Mouse (Mus musculus) urinary bladder, adult 18-20 months (tissue): ENCODE measurements around the gene Moxd1.

Experiments used
- DNase-seq, 2 experiments: peaks; one replicate each; pipeline ENCODE4 v3.0.0; 2022; ENCODE audit warnings: low spot score in 2 of 2, mixed read lengths in 2 of 2

Moxd1 gene

DNA sequence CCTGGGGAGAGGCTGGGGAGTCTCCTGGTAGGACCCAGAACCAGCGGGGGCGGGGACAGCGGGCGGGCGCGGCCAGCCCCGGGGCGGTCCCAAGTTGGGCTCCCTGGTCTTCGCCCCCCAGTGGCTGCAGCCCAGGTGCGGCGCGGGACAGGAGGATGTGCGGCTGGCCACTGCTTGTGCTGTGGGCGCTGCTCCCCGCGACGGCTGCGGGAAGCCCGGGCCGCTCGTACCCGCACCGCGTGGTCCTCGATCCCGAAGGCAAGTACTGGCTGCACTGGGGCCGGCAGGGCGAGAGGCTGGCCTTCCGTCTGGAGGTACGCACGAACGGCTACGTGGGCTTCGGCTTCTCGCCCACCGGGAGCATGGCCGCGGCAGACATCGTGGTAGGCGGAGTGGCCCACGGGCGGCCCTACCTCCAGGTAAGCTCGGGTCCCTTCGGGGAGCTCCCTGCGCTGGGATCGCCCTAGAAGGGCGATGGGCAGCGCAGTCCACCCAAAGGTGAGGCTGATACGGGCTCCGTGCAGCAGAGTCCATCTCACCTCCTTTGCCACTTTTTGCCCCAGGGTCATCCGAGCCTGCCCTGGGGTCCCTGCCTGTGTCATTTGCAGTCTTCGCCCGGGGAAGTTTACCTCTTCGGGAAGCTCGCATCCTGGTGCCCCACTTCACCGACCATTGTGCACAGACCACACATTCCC, at the start of gene Moxd1:
Gene Moxd1 (plus strand): TSS at position 69 of the 695 bp plus-strand sequence.
- peak in 1 of 2 experiments; percentile 22 for DNase-seq

DNA sequence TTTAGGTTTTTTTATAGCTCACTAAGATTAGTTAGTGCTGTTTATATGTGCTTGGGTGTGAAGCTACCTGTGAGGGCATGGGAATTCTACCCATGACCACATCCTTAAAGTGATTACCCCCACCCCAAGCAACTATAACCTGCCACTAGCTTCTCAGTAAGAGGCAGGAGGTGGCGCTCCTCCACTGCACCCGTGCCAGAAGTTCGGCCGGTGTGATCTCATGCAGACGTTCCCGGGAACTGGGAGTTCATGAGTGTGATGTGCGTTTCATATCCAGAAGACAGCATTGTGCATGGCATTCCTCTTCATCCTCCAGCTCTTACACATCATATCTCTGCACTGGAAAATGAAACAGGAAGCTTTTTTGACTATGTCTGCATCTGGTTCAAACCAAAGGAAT, 32.9 kb upstream of the Moxd1 start:
- no peak for DNase-seq

DNA sequence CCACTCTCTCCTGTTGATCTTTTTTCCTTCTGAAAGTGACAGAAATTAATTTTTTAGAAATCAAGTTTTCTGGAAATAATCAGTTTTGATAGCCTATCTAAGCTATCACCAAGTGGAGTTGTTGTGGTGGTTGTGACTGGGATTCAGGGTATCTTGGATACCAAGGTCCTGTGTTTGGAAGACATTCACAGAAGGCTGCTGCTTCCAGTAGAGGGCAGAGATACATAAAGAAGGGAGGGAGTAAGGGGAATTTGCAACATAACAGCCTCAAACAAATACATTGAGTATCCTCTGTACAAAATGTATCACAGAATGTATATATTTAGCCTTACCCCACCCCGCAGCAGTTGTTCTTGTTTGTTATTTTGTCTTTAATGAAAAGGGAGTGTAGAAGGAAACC, 31.3 kb upstream of the Moxd1 start:
- no peak for DNase-seq

DNA sequence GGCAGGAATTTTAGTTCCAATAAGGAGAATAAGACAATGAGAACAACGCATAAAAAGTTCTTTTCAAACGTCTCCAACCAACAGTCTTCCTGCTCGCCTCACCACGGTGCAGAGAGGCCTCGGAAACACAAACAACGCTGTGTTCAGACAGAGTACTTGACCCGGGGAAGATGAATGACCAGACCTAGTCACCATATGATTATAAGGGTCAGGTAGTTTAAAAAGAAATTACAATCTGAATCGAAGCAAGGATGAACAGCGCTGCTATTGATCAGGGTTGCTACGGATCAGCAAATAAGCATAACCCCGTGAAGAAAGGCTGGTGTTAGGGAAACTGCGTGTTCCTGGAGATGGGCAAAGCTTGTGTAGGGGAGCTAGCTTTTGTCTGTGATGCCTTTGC, 24.0 kb upstream of the Moxd1 start:
- DNase-seq: no peak

DNA sequence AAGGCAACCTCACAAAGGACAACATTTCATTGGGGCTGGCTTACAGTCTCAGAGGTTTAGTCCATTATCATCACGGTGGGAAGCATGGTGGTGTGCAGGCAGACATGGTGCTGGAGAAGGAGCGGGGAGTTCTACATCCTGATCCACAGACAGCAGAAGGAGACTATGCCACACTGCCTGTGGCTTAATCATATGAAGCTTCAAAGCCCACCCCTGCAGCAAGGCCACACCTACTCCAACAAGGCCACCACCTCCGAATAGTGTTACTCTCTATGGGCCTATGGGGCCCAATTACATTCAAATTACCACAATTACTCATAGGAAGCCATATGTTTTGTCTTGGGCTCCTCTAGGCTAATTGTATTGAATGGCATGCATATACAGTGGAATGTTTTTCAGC, 23.2 kb upstream of the Moxd1 start:
- no peak for DNase-seq

DNA sequence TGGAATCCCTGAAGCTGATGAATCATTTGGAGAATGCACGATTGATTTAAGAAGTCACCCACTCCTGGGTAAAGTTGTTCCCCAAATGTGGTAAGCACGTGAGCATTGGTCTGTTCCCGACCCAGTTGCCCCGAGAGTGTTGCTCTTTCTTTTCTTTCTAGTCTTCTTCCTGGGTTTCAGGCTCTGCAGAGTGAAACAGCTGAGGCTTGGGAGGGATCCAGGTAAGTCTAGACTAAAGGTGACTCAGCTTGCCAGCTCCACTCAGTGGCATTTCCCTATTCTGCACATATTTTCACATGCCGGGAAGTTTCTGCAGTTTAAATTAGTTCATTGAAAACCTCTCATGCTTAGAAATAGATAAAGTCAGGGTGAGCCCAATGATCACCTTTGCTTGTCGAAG, 13.2 kb upstream of the Moxd1 start:
- no peak for DNase-seq

DNA sequence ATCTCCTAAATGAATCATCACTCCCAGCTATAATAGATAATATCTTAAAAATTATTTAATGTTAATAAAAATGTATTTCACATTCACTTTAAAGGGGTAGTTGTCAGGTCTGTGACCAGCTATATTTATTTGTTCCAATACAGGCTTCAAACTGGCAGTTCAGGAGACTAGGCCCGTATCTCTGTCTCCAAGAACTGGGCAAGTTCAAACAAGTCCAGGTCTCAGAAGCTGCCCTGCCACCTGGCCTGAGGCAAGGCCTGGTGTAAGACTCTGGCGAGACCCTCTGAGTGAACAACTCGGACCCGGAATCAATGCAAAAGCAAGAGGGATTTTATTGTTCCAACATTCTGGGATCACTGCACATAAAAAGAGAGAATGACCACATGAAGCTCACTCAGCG, 10.0 kb upstream of the Moxd1 start:
- DNase-seq: no peak

DNA sequence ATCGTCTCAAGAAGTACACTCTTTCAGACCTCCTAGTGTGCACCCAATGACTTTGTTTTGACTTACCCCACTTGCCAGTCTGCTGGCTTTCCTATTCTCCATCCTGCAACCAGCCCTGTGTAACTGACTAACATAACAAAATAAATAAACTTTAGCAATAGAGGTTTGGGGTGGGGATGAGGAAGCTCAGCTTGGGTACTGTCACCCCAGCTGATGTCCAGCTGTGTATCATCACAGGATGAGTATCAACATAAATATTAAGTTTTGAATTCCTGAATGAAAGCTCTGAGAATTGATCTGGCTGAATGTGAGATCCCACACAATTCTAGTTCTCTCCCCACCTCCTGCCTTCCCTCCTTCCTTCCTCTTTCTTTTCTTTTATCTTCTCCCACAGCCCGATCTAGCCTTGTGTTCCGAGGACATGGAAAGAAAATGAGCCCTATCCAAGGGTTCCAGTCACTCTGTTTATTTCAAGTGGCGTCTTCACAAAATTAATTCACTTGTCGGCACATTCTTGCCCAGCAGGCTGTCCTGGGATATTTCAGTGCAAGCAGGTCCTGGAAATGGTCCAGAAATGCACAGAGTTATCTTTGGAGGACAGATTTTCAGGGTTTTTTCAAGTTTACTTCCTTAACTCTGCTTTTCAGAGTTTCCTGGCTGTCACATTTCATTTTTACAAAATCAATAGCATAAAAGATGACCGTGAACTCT, 5.6 kb upstream of the Moxd1 start:
- no peak for DNase-seq

DNA sequence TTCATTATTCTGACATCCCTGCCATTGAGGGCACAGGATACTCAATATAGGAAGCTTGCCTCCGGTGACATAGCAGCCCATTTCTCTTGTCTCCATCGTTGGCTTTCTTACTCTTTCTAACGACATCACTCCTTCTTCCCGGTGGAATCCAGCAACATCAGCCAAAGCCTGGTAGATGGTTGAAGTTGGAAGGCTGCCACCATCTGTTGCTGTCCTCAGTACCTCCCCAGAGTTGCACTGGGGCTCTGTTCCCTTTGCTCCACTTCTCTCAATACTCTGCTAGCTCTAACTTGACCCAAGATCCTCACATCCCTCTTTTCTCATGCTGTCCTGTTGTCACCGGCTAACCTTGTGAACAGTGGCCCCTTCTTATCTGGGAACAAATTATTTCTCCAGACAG, 2.4 kb upstream of the Moxd1 start:
- DNase-seq: no peak

DNA sequence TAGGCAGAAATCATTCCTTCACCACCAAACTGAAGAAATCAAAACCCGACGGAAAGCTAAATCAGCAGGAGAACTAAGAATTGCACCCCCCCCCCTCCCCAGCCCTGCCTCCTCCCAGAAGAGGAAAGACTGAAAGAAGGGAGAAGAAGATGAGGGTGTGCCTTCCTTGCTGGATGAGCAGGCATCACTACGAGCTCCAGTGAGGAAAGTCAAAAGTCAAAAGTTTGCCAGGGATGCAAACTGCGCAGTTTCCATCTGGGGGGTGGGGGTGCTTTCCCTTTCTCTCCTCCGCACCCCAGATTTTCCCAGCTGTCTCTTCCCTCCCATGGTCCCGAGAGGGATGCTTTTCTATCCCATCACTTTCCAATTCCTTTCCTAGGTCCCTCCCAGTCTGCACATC, 406 bp upstream of the Moxd1 start:
- no peak for DNase-seq

DNA sequence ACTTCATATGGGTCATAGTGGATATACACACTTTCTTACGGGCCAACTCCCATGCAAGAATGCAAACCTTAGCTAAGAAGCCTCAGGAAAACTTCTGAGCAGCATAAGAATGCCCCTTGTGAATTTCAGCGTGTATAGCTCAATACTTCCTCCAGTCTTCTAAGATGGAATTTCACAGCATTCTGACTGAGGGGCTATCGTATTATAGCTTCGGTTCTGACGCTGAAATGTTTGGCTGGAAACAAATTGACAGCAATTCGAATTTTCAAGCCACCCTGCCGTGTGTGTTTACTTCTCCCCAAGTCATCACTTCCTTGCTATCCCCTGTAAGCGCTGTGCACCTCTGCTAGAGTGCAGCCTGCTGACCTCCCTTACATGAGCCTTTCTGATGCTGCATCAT, 1.3 kb downstream of the Moxd1 start:
- no peak for DNase-seq

DNA sequence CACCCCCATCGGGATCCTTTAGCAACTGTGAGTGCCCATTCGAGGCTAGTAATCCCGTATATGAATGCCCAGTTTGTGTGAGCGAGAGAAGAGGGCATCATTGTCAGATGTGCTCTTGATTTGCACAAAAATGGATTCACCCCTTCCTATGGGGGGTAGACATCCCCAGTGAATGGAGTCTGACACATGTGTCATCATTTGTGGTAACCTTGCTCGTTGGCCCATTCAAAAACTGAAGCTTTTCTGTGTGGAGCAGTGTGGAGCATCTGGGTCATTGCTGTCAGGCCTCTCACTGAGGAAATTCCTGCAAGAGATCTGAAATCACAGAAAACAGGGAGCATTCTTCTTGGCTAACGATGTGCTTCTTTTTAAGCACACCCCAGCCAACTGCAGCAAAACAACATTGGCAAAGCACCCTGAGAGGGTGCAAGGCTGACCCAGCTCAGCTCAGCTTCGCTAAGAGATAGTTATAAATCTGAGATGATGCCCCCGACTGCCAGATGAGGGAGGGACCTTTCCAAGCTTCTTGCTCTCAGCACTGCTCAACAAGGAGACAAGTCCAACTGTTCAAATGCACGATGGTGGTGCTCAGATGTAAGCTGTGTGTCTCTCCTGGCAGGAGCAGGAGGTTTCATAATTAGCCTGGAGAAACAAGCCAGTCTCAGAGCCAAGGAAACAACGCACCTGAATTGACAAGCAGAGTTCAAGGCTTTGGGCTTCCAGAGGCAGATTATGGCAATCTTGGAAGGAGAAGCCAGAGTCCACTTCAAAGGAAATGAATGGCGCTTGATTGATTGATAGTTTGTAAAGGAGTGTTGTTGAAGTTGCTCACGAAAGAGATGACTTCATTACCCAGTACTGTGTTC, 5.2 kb downstream of the Moxd1 start:
- no peak for DNase-seq

DNA sequence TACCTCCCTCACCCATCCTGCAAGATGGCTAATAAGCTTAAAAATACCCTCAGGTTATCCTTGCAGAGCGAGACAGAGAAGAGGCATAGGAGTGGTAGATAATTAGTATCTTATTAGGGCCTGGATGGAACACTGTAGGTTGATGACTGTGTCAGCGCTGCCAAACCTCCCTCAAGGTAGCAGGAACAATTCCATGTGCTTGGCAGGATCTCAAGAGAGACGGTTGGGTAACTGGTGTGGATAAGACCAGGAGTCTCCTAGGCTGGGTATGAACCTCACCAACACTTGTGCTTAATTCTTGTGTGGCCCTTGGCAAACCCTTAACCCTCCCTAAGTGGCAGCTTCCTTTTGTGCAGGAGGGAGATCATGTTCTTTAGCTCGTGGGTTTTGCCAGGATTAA, 9.0 kb downstream of the Moxd1 start:
- no peak for DNase-seq

DNA sequence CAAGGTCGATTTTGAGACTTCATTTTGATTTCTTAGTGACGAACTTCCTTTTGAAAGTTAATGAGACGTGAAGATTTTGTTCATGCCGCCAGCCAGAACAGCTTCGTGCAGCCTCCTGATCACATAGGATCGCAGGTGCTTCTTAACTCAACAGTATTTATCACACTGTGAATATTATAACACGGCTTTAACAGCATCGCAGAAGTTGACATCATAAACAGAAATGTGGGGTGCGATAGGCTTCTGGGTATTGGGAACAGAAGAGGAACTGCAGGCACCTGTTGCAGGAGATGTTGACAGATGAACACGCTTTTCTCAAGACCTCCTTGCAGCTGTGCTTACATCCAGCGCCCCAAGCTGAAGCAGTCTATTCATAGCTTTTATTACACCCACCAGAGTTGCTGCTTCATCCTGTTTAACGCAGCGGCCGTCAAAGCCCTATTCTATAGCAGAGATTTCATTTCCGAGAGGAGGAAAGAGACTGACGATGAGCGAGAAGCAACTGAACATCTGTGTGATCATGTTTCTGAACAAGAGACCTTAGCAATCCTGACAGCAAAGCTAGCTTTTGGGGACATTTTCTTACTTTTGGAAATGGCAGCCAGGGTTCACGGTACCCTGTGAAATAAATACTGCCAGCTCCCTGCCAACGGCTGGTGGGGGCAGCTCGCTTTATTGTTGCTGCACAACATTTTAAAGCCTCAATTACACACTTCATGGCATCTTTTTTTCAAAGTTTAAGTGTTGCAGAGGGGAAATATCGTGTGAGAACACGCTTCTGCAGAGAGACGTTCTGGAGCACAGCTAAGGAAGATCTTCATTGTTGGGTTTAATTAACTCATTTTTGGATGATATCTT, 12.3 kb downstream of the Moxd1 start:
- no peak for DNase-seq

DNA sequence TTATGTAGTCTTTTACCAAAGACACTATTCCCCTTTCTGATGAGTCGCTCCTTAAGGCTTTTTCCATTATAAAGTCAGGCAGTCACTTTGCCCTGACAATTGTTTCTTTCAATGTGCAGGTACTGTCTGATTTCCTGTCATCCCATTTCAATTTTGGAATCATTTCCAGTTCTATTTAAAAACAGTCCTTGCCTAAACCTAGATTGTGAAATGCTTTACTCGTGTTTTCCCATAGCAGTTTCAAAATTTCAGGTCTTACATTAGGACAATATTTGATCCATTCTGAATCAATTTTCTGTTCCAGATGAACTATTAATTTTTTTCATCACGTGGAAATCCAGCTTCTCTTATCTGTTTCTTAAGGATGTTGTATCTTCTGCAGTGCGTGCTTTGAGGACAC, 23.5 kb downstream of the Moxd1 start:
- no peak for DNase-seq

DNA sequence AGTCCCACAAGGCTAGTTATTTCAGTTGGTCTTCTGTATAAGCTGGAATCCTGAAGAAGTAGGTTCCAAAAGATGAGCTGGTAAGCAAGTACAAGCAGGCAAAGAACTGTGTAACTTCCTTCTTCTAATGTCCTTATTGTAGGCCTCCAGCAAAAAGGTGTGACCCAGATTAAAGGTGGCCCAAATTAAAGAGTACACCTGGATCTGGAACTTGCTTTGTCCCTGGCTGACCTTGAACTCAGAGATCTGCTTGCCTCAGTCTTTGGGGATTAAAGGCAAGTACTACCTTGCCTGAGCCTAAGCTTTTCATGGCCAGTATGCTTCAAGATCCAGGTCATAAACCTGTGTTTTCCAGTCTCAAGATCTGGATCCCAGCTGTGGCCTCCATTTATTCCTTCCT, 24.8 kb downstream of the Moxd1 start:
- DNase-seq: no peak

DNA sequence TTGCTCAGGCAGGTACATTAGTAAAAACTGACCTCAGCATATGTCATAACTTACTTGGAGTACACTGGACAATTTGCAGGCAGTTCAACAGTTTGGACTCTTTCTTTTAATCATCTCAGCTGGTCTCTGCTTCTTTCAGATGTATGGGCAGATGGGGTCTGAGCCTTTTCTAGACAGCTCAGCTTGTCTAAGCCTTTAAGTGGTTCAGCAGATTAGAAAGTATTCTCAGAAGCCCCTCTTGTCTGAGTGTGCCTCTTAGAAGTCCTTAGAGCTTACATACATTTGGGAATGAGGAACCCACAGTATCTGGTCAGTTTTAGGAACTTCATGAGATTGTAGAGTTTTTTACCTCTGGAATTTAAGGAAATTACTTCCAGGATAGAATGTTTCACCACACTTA, 28.3 kb downstream of the Moxd1 start:
- no peak for DNase-seq

DNA sequence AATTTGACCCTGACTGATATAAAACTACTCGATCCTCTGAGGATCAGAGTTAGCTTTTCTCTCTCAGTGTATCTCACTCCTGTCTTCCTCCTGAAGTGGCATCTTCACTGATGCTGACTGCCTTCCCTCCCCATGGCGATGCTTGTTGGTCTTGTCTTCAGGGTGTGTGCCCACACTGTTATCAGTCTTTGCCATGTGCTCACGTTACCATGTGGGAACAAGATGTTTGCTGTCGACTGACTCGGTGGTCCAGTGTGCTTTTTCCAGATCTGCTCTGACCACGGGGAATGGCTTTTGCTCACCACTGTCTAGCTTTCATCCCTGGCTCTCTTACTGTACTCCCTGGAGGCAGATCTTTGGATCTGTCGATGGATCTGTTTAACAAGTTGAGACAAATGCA, 34.8 kb downstream of the Moxd1 start:
- no peak for DNase-seq

DNA sequence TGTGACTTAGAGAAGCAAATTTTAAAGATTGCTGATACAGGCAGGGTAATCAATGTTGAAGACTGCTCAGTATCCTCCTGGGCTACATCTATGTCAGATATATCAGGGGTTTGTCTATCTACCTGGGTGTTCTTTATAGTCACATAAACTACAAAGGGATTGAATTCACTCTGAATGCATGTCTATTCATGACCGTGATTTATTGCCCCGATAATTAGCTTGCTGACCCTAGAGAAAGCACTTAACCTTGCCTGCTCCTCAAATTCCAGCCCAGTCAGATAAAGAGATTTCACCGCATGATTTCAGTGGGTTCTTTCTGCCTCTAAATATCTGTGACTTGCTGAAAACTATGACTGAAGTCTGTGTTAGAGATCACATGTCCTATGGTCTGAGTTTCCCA, 35.6 kb downstream of the Moxd1 start:
- DNase-seq: no peak

DNA sequence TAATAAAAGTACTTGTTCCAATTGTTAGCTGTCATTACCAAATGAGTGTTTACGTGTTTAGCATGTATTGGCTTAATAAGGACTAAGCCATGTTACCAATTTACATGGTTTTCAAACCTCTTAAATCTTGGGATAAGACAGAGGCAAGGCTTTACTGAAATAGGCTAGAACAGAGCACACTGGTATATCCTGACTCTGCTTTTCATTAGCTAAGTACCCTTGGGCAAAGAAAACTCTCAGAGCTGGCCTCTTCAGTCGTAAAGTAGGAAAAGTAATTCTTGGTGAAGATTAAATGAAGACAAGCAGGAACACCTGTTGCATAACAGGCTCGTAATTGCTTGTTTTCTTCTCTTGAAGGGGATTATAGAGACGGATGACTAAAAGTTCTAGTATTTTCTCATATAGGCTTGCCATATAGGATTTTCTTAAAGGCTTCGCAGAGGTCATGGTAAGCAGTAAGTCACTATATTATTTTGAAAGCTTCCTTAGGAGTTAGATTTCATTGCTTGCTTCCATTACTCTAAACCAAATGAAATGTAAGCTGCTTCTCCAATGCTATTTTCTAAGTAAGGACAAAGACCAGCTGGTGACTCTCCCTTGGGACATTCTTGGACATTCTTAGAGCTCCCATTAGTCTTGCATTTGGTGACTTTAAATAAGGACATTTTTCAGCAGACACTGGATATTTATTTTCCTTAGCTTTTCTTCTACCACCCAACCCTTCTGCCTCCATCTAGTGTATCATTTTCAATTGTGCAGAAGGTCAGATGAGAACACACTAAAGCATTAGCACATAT, 36.7 kb downstream of the Moxd1 start:
- no peak for DNase-seq

DNA sequence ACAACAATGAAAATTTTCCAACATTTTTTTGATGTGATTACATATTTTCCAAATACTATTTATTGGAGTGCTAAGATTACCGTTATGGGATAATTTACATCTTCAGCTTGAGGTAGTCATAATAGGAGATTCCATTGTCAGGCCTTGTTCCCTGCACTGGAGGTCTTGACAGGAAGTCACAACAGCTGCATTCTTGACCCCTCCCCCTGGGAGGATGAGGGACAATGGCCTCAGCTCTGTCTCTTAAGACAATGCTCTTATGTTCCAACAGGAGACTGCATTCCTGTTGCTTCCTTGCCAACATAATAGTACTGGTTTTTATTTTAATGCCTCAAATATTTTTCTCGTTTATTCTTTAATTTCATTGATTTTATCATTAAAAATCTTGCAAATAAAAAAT, 44.2 kb downstream of the Moxd1 start:
- no peak for DNase-seq
